Mouse (Mus musculus) forebrain, embryonic 16.5 days (tissue): ENCODE data around the gene Gigyf2. TPM values are rescaled to one million over a fixed set of nuclear protein-coding genes. Genes with fewer than 3 reads are reported as not detected.

Experiments
- ATAC-seq: fragments of 200-750 bp; cut with Nextera tagmentation; 2 replicates; pipeline ENCODE4 v1.8.0; 2017; ENCODE audit warnings: mild to moderate bottlenecking, moderate library complexity
- H3K27ac ChIP-seq: fragments of 300-500 bp; sonication (generic); 2 replicates; pipeline ENCODE4 v1.5.1; 2014; ENCODE audit warnings: low read length, control low read depth
- H3K27me3 ChIP-seq: fragments of 300-500 bp; sonication (generic); replicated peaks from 2 replicates; pipeline ENCODE4 v1.6.1; 2014; ENCODE audit warnings: low read length; ENCODE audit not compliant: control insufficient read depth, insufficient read depth
- H3K36me3 ChIP-seq: fragments of 300-500 bp; sonication (generic); 2 replicates; pipeline ENCODE4 v1.6.1; 2014; ENCODE audit not compliant: control insufficient read depth, insufficient read depth
- H3K4me1 ChIP-seq: fragments of 300-500 bp; sonication (generic); replicated peaks from 2 replicates; pipeline ENCODE4 v1.6.1; 2014; ENCODE audit warnings: low read length; ENCODE audit not compliant: control insufficient read depth, insufficient read depth
- H3K4me2 ChIP-seq: fragments of 300-500 bp; sonication (generic); 2 replicates; pipeline ENCODE4 v1.6.1; 2014; ENCODE audit warnings: mild to moderate bottlenecking, low read length, control low read depth
- H3K4me3 ChIP-seq: fragments of 300-500 bp; sonication (generic); replicated peaks from 2 replicates; pipeline ENCODE4 v1.5.1; 2014; ENCODE audit warnings: mild to moderate bottlenecking, low read length, control low read depth
- H3K9ac ChIP-seq: fragments of 300-500 bp; sonication (generic); replicated peaks from 2 replicates; pipeline ENCODE4 v1.6.1; 2014; ENCODE audit warnings: low read depth, low read length, control low read depth
- H3K9me3 ChIP-seq: fragments of 300-500 bp; sonication (generic); 2 replicates; pipeline ENCODE4 v1.6.1; 2016; ENCODE audit warnings: low read length; ENCODE audit not compliant: control insufficient read depth
- WGBS: fragments of 180-500 bp; shearing (Covaris S2); extraction: QIAGEN DNeasy Blood & Tissue Kit; methylation state at CpG from one replicate; pipeline ENCODE4 v1.1.7; 2014; 5-methylcytosine and 5-hydroxymethylcytosine counted together
- polyA plus RNA-seq: library from polyadenylated mRNA; unstranded; fragments of >200 nt; fragmentation: Nextera tagmentation; extraction: Ambion mirVana; gene quantifications from 2 replicates; pipeline ENCODE4 v1.2.1, GENCODE M21; 2015

Gigyf2 gene
- polyA plus RNA-seq, 1 experiment from 2014 or later: 70.1 TPM

DNA sequence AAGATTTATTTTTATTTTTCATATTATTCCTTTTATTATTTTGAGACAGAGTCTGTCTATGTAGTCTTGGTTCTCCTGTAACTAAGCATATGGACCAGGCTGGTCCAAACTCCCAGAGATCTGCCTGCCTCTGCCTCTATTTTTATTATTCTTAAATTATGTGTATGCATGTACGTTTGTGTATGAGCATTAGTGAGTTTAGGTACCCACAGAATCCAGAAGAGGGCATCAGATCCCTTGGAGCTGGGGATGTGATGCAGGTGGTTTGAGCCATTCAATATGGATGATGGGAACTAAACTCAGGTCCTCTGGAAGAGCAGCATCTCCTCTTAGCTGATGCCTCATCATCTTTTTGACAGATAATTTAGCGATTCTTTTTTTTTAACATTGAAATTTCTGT lies 11.4 kb upstream of the Gigyf2 start:
- Histone ChIP-seq H3K4me2 (no peak overlapping the region), H3K36me3 (no peaks in the 10 kb centered on the region), H3K4me3 (no peak overlapping the region), H3K27ac (no peak overlapping the region), H3K9ac (no peak overlapping the region), H3K4me1 (0 out of 2 replicates have a peak, but pooled peaks cover 3% of the 10 kb centered on the region), H3K27me3 (no peaks in the 10 kb centered on the region), H3K9me3 (peaks cover 14% of the 10 kb centered on the region)
- 90% methylated on average over 2 of the region's 2 CpGs for WGBS
- no peak for ATAC-seq

DNA sequence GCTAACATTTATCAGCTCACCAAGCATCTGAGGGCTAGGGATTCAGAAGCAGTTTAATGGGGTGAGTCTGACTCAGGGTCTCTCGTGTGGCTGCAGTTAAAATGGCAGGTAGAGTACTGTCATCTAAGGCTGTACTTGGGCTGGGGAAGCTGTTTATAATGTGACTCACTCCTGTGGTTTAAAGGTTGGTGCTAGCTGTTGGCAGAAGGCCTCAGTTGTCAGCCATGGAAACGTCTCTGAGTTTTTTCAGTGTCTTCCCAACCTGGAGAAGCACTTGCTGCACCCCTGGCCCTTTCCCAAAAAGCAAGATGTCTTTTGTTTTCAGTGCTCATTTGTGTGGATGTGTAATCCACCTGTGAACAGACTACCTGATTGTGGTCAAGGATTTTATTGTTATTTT lies 10.9 kb upstream of the Gigyf2 start:
- 0 out of 2 replicates have a peak, but pooled peaks cover 3% of the 10 kb centered on the region for H3K4me1 ChIP-seq
- peaks cover 16% of the 10 kb centered on the region for H3K9me3 ChIP-seq
- no peaks in the 10 kb centered on the region for H3K36me3 ChIP-seq
- WGBS: 62% methylated on average over 2 of the region's 2 CpGs
- no peak overlapping the region for H3K4me3 ChIP-seq
- H3K27me3 ChIP-seq: no peaks in the 10 kb centered on the region
- H3K9ac ChIP-seq: no peak overlapping the region
- H3K4me2 ChIP-seq: no peak overlapping the region
- no peak overlapping the region for H3K27ac ChIP-seq
- no peak for ATAC-seq

DNA sequence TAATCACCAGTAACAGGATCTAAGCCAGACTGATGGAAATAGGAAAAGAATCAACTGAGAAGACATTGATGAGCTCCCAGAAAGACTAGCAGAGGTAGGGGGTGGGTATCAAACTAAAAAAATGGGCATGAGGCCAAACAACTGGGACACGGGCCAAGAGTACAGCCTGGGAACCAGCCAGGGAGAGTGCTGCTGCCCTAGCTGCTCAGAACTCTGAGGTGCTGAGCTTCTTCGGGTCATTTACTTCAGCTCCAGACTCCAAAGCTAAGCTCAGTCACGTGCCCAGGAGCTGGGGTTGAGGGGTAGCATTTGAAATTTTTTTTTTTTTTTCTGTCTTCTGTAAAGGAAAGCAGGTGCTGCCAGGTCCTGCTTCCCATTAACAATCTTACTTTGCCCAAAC lies 10.1 kb upstream of the Gigyf2 start:
- Histone ChIP-seq H3K4me3 (no peak overlapping the region), H3K4me1 (0 out of 2 replicates have a peak, but pooled peaks cover 3% of the 10 kb centered on the region), H3K9ac (no peak overlapping the region), H3K9me3 (peaks cover 23% of the 10 kb centered on the region), H3K27ac (no peak overlapping the region), H3K27me3 (no peaks in the 10 kb centered on the region), H3K4me2 (no peak overlapping the region), H3K36me3 (no peaks in the 10 kb centered on the region)
- WGBS: 21% methylated on average over 3 of the region's 3 CpGs
- ATAC-seq: peak; percentile 54

- Histone ChIP-seq H3K36me3 (no peaks in the 10 kb centered on the region), H3K4me2 (no peak overlapping the region), H3K9me3 (peaks cover 25% of the 10 kb centered on the region), H3K4me3 (no peak overlapping the region), H3K27ac (no peak overlapping the region), H3K9ac (no peak overlapping the region), H3K27me3 (no peaks in the 10 kb centered on the region), H3K4me1 (0 out of 2 replicates have a peak, but pooled peaks cover 3% of the 10 kb centered on the region)
- no peak for ATAC-seq
- 0% methylated on average over 1 of the region's 1 CpGs for WGBS
Observed at GRCm38 (mm10) chr1:87321071-87321470, 5.7 kb upstream of the Gigyf2 start.

GRCm38 (mm10) chr1:87322778-87323177 lies 4.0 kb upstream of the Gigyf2 start:
- no peaks in the 10 kb centered on the region for H3K36me3 ChIP-seq
- H3K27ac ChIP-seq: no peak overlapping the region
- no peak overlapping the region for H3K4me2 ChIP-seq
- H3K27me3 ChIP-seq: no peaks in the 10 kb centered on the region
- WGBS: 96% methylated on average over 3 of the region's 3 CpGs
- no peaks in the 10 kb centered on the region for H3K4me1 ChIP-seq
- peaks cover 25% of the 10 kb centered on the region for H3K9me3 ChIP-seq
- H3K9ac ChIP-seq: no peak overlapping the region
- H3K4me3 ChIP-seq: no peak overlapping the region
- ATAC-seq: no peak

DNA sequence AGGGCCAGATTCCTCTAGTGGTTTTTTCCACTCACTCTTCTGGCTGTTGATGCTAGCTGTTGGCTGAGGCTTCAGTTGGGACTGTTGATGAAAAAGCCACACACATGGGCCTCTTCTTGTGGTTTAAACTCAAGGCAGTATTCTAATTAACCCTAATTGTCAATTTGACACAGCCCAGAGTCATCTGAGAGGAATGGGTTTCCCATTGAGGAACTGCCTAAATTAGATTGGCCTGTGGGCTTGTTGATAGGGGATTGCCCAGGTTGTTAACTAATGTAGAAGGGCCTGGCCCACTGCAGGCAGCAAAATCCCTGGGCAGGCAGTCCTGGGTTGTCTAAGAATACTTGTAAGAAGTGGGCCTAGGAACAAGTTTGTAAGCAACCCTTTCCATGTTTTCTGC lies 2.1 kb upstream of the Gigyf2 start:
- H3K36me3 ChIP-seq: no peaks in the 10 kb centered on the region
- no peak overlapping the region for H3K27ac ChIP-seq
- no peak overlapping the region for H3K4me2 ChIP-seq
- no peak overlapping the region for H3K9ac ChIP-seq
- no peak overlapping the region for H3K4me3 ChIP-seq
- H3K4me1 ChIP-seq: peaks cover 4% of the 10 kb centered on the region
- no peaks in the 10 kb centered on the region for H3K27me3 ChIP-seq
- H3K9me3 ChIP-seq: peaks cover 17% of the 10 kb centered on the region
- no peak for ATAC-seq

- ATAC-seq: peak; percentile 59
- peak overlapping the region; percentile 98 for H3K9ac ChIP-seq
- H3K4me2 ChIP-seq: peak overlapping the region; percentile 81
- WGBS: under 1% methylated on average over 48 of the region's 53 CpGs
- H3K36me3 ChIP-seq: no peaks in the 10 kb centered on the region
- no peaks in the 10 kb centered on the region for H3K9me3 ChIP-seq
- peak overlapping the region; percentile 98 for H3K4me3 ChIP-seq
- peaks cover 7% of the 10 kb centered on the region for H3K4me1 ChIP-seq
- H3K27me3 ChIP-seq: no peaks in the 10 kb centered on the region
- peak overlapping the region; percentile 92 for H3K27ac ChIP-seq
Observed at GRCm38 (mm10) chr1:87327165-87327861, 515 bp downstream of the Gigyf2 start.

GRCm38 (mm10) chr1:87331774-87332173 lies 5.0 kb downstream of the Gigyf2 start:
- H3K27me3 ChIP-seq: no peaks in the 10 kb centered on the region
- H3K36me3 ChIP-seq: peaks cover 10% of the 10 kb centered on the region
- H3K9ac ChIP-seq: no peak overlapping the region
- no peak overlapping the region for H3K4me2 ChIP-seq
- peaks cover 7% of the 10 kb centered on the region for H3K4me1 ChIP-seq
- no peak overlapping the region for H3K4me3 ChIP-seq
- no peaks in the 10 kb centered on the region for H3K9me3 ChIP-seq
- ATAC-seq: no peak
- WGBS: 97% methylated on average over 4 of the region's 4 CpGs
- H3K27ac ChIP-seq: no peak overlapping the region

- WGBS: 83% methylated on average over 2 of the region's 2 CpGs
- Histone ChIP-seq H3K9ac (no peak overlapping the region), H3K4me3 (no peak overlapping the region), H3K27ac (no peak overlapping the region), H3K27me3 (no peaks in the 10 kb centered on the region), H3K36me3 (no peaks in the 10 kb centered on the region), H3K9me3 (no peaks in the 10 kb centered on the region), H3K4me1 (no peaks in the 10 kb centered on the region), H3K4me2 (no peak overlapping the region)
- ATAC-seq: no peak
Observed at GRCm38 (mm10) chr1:87350576-87350975, 23.8 kb downstream of the Gigyf2 start.

DNA sequence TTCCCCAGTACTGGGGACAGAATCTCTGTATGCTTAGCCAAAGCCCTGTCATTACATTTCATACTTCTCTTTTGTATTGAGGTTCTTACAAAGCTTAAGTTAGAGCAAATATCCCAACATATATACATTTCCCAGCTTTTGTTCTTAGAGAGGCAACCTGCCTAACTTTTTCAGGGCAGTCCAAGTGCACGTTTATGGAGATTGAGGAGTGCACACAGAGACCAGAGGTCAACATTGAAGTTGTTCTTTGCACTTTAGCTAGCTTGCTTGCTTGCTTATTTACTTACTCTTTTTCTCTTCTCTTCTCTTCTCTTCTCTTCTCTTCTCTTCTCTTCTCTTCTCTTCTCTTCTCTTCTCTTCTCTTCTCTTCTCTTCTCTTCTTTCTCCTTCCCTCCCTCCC lies 33.5 kb downstream of the Gigyf2 start:
- Histone ChIP-seq H3K4me2 (no peak overlapping the region), H3K27ac (no peak overlapping the region), H3K4me3 (no peak overlapping the region), H3K36me3 (peaks cover 9% of the 10 kb centered on the region), H3K4me1 (no peaks in the 10 kb centered on the region), H3K27me3 (no peaks in the 10 kb centered on the region), H3K9me3 (no peaks in the 10 kb centered on the region), H3K9ac (no peak overlapping the region)
- no peak for ATAC-seq
- 74% methylated on average over 1 of the region's 1 CpGs for whole genome bisulfite sequencing
